Mouse (Mus musculus) small intestine, adult 2 months (tissue): Measurements from ENCODE around the gene Mog.

Experiments
- CTCF ChIP-seq: fragments of 200-500 bp; IDR thresholded peaks from 2 replicates; pipeline ENCODE4 v1.5.1; 2012; ENCODE audit warnings: low read depth, mild to moderate bottlenecking, control low read depth, inconsistent platforms, low read length, moderate library complexity, mixed read lengths; ENCODE audit not compliant: insufficient replicate concordance, insufficient read length; ENCODE audit errors: extremely low read depth
- POLR2A ChIP-seq: fragments of 200-500 bp; IDR thresholded peaks from 2 replicates; pipeline ENCODE4 v1.6.1; 2012; ENCODE audit warnings: low read depth, mild to moderate bottlenecking, control low read depth, inconsistent platforms, low read length, moderate library complexity

DNA sequence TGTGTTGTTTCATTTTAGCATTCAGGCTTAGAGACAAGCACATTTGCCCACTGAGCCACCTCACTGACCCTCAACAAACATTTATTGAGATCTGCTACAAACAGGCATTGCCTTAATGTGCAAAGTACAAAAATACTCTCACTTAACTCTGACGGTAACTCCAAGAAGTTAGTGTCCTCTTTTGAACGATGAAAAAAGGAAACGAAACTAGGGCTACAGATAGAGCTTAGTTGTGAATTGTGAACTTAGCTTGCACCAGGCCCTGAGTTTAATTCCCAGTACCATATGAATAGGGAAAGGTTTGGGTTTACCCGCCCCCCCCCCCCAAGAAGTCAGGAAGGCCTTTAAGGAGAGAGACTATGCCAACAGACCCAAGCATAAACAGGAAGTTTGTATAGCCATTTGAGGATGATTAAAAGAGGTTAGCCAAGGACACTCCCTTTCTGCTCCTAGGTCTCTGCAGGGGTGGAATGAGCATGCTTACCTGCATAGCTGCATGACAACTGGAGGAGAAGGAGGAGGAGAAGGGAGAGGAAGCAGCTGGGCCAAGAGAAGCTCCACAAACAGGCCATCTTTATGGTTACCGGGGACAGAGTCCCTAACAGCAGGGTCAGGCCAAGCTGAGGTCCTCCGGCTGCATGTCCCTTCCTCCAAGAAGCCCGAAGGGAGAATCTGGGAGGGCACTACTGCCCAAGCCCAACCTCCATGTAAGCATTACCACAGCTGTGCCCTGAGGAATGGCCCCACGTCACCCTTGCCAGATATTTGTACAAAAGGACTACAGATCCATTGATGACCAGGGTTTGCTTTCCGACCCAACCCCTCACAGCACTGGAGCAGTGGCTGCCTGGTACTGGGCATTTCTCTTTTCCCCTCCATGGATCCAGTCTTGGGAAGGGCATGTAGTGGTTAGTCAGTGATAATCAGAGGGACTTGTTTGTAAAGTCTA, at the start of gene Mog:
- TF ChIP-seq CTCF (no peak), POLR2A (no peak)
